Mouse (Mus musculus) left cerebral cortex, postnatal 36 days (tissue): ENCODE results near the gene Spin2f. TPM values are rescaled to one million over a fixed set of nuclear protein-coding genes. Genes with fewer than 3 reads are reported as not detected.
"Not testable (repeated sequence)": the region's sequence is repeated elsewhere in the genome, so short reads cannot be mapped to it uniquely, and the experiment has no call there.

Experiments used
- DNase-seq, 2 experiments: peaks; one replicate each; pipeline ENCODE4 v3.0.0; 2021 to 2022; ENCODE audit warnings: low spot score in 2 of 2, mixed read lengths in 1 of 2
- intact Hi-C: fragments of 180-260 bp; cut with DNase I; formaldehyde crosslinking; loops from one replicate; pipeline ENCODE4 v1.15.1; 2025
- total RNA-seq, 2 experiments: library from RNA; stranded (reverse); gene quantifications; 2 replicates each; pipeline ENCODE4 v1.2.3; 2021

The Spin2f gene
- not detected for total RNA-seq

DNA sequence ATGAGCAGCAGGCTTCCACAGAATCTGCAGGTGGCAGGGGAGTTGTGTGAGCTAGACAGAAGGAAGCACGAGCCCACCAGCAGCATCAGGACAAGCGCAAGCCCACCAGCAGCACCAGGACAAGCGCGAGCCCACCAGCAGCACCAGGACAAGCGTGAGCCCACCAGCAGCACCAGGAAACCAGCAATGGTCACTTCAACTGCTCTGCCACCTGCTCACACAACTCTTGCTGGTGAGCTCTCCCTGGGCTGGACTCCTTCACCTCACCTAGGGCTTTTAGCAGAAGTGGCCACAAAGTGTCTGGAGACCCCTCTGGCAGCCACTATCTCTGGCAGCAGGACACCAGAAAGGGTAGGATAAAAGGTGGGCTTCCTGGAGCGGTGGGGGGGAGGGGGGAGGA, at the start of gene Spin2f:
TSS of gene Spin2f (plus strand) at position 301 of the 400 bp plus-strand sequence.
- DNase-seq, intact Hi-C loops: not testable (repeated sequence)

DNA sequence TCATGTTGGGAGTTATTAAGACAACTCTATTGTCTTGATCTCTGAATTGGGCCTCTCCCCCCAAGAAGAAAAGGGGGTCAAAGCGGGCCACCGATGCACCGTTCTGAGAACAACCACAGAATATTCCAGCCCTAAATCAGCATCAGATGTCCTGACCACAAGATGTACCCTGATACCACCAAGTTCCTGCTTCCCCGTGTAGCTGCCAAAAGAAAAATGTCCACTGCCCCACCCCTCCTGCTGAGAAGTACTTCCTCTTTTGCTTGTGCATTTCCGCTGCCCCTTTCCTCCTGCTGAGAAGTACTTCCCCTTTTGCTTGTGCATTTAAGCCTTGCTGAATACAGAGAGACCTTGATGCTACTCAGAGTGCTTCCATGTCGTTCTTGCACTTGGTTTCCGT, 41.6 kb upstream of the Spin2f start:
- intact Hi-C loops, DNase-seq: not testable (repeated sequence)

DNA sequence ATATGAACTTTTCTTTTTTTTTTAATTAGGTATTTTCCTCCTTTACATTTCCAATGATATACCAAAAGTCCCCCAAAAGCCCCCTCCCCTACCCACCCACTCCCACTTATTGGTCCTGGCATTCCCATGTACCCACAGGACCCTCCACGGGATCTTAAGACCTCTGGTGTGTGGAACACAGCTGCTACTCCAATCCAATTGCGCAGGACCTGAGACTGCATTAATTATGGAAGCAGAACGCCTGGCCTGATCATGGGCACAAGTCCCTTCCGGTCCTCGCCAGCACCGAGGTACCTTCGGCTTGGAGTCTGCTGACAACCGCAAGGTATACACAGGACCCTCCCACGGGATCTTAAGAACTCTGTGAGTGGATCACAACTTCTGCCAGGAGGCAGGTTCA, 30.2 kb upstream of the Spin2f start:
- DNase-seq, intact Hi-C loops: not testable (repeated sequence)

DNA sequence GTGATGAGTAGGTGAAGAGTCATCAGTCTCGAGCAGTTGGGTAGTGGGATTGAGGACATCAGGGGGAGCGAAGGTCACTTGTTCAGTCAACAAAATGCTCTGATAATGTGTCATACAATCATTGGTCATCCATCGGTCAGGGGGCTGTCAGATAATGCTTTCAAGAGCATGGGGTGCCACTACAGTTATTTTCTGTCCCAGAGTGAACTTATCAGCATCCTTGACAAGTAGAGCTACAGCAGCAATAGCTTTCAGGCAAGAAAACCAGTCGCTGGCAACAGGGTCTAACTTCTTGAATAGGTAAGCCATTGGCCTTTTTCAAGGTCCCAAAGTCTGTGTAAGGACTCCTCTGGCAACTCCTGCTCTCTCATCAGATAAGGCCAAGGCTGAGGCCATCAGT, 18.6 kb upstream of the Spin2f start:
- intact Hi-C loops, DNase-seq: not testable (repeated sequence)

DNA sequence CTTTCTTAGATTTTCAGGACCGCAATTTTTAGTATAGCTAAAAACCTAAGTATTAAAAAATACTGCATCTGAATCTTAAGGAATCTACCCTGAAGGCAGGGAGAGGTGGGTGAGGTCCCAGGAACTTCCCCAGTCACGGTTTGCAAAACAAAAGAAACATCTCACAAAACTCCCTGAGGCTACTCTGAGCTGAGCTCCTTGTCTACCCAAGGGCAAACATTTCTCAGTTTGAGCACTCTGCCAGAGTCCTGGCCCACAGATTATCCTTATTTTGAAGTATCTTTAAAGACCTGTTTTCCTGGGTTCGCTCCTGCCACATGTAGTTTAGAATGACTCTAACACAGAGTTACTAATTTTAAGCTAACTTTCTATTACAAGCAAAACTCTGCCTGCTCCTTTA, 11.9 kb upstream of the Spin2f start:
- intact Hi-C loops, DNase-seq: not testable (repeated sequence)

Other genes starting within 250 kb of the Spin2f start
- gene Btbd35f29, start 136.2 kb upstream of the Spin2f start, total RNA-seq = not detected
- gene Btbd35f26, start 82.6 kb downstream of the Spin2f start, total RNA-seq = not detected
- gene Btbd35f19, start 130.0 kb downstream of the Spin2f start, total RNA-seq = not detected